Mouse (Mus musculus): Measurements from ENCODE around the gene Agbl5.

DNA sequence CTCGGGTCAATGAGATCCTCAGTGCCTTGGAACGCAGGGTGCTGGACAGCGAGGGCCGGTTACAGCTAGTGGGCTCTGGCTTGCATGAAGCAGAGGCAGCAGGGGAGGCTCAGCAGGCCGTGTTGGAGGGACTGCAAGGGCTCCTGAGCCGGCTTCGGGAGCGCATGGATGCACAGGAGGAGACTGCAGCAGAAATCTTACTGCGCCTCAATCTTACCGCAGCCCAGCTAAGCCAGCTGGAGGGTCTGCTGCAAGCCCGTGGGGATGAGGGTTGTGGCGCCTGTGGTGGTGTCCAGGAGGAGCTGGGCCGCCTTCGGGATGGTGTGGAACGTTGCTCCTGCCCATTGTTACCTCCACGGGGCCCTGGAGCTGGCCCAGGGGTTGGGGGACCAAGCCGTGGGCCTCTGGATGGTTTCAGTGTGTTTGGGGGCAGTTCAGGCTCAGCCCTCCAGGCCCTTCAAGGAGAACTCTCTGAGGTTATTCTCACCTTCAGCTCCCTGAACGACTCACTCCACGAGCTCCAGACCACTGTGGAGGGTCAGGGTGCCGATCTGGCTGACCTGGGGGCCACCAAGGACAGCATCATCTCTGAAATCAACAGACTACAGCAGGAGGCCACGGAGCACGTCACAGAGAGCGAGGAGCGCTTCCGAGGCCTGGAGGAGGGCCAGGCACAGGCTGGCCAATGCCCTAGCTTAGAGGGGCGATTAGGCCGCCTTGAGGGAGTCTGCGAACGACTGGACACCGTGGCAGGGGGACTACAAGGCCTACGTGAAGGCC, 29.6 kb downstream of the Agbl5 start:
- TF ChIP-seq POLR2A (IDR thresholded peaks at IDR 0.05; ENCODE audit: low read depth, low read length), result no peak
- TF ChIP-seq CTCF (IDR thresholded peaks at IDR 0.05; ENCODE audit: borderline replicate concordance, insufficient read depth, low read length), result no peak

All from embryonic fibroblast, embryonic 13.5 days (primary cell).